Mouse (Mus musculus): ENCODE results near the gene Armc9. TPM values are rescaled to one million over a fixed set of nuclear protein-coding genes. Genes with fewer than 3 reads are reported as not detected.

Armc9 gene
- total and polyA plus RNA-seq, 3 experiments: 7.2 to 12.0 TPM; not detected in 1

DNA sequence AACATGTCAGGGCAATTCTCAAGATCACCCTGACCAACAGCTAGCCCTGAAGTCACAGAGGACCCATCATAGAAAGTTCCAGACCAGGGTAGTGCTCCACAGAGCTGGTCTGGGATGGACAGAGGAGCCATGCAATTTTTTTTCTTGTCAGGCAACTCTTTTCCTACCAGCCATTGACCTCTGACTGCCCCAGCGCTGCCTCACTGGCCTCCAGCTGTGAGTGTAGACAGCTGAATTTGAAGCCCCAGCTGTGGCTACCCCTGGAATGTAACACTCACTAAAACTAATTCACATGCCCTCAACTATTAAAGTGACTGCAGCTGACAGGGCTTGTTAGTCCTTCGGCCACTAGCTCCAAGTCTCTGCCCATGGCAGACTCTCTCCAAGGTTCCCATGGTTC is 145.5 kb downstream of the Armc9 start:
- DNase-seq (ENCODE audit: low read depth, low spot score): no peak
- Histone ChIP-seq H3K4me1 (ENCODE audit: control insufficient read depth in 1 of 2, insufficient read depth in 2 of 2, low read length in 2 of 2) (no peaks in the 10 kb centered on the region), H3K9ac (ENCODE audit: control insufficient read depth, low read depth, low read length, poor library complexity, severe bottlenecking) (no peak overlapping the region), H3K27me3 (ENCODE audit: control insufficient read depth in 1 of 2, insufficient read depth in 2 of 2, low read length in 2 of 2) (peaks cover 0 to 4% of the 10 kb centered on the region in 2 experiments; a peak in 1 of 4 replicates), H3K9me3 (replicated peaks; ENCODE audit: insufficient read depth, low read length) (no peaks in the 10 kb centered on the region), H3K27ac (ENCODE audit: control insufficient read depth, low read depth, low read length) (no peak overlapping the region), H3K36me3 (ENCODE audit: control insufficient read depth in 1 of 2, insufficient read depth in 2 of 2, low read length in 2 of 2) (no peaks in the 10 kb centered on the region), H3K79me2 (ENCODE audit: control insufficient read depth, insufficient read depth, low read length, poor library complexity) (no peaks in the 10 kb centered on the region), H3K4me3 (ENCODE audit: control insufficient read depth in 1 of 2, insufficient read depth in 1 of 2, low read depth in 2 of 2, low read length in 2 of 2) (no peak overlapping the region)
- TF ChIP-seq MYC (IDR thresholded peaks at IDR 0.05; ENCODE audit: low read depth, low read length) (no peak), SIN3A (IDR thresholded peaks at IDR 0.05; ENCODE audit: low read length) (no peak), MAX (IDR thresholded peaks at IDR 0.05; ENCODE audit: low read length) (no peak), EP300 (IDR thresholded peaks at IDR 0.05; ENCODE audit: low read depth in 1 of 2, low read length in 2 of 2) (no peak), HCFC1 (IDR thresholded peaks at IDR 0.05; ENCODE audit: low read depth, low read length) (no peak), JUND (IDR thresholded peaks at IDR 0.05; ENCODE audit: low read depth, low read length) (no peak), ZMIZ1 (IDR thresholded peaks at IDR 0.05; ENCODE audit: low read depth, low read length) (no peak), TCF12 (IDR thresholded peaks at IDR 0.05; ENCODE audit: low read depth, low read length) (no peak)

- DNase-seq (ENCODE audit: low read depth, low spot score): no peak
- no peak for TF ChIP-seq GABPA (IDR thresholded peaks at IDR 0.05; ENCODE audit: low read depth, low read length)
- no peaks in the 10 kb centered on the region for H3K4me1 ChIP-seq (ENCODE audit: control insufficient read depth in 1 of 2, insufficient read depth in 2 of 2, low read length in 2 of 2)
- H3K27me3 ChIP-seq (ENCODE audit: control insufficient read depth in 1 of 2, insufficient read depth in 2 of 2, low read length in 2 of 2): peaks cover 0 to 4% of the 10 kb centered on the region in 2 experiments; a peak in 1 of 4 replicates
- no peaks in the 10 kb centered on the region for H3K36me3 ChIP-seq (ENCODE audit: control insufficient read depth in 1 of 2, insufficient read depth in 2 of 2, low read length in 2 of 2)
- H3K9ac ChIP-seq (ENCODE audit: control insufficient read depth, low read depth, low read length, poor library complexity, severe bottlenecking): no peak overlapping the region
- H3K9me3 ChIP-seq (replicated peaks; ENCODE audit: insufficient read depth, low read length): no peaks in the 10 kb centered on the region
- no peak overlapping the region for H3K4me3 ChIP-seq (ENCODE audit: control insufficient read depth in 1 of 2, insufficient read depth in 1 of 2, low read depth in 2 of 2, low read length in 2 of 2)
- no peak overlapping the region for H3K27ac ChIP-seq (ENCODE audit: control insufficient read depth, low read depth, low read length)
- no peaks in the 10 kb centered on the region for H3K79me2 ChIP-seq (ENCODE audit: control insufficient read depth, insufficient read depth, low read length, poor library complexity)
These were observed 146.2 kb downstream of the Armc9 start for GRCm38 (mm10) chr1:86300731-86301130.

- Histone ChIP-seq H3K4me3 (ENCODE audit: control insufficient read depth in 1 of 2, insufficient read depth in 1 of 2, low read depth in 2 of 2, low read length in 2 of 2) (no peak overlapping the region), H3K9ac (ENCODE audit: control insufficient read depth, low read depth, low read length, poor library complexity, severe bottlenecking) (no peak overlapping the region), H3K27ac (ENCODE audit: control insufficient read depth, low read depth, low read length) (no peak overlapping the region), H3K36me3 (ENCODE audit: control insufficient read depth in 1 of 2, insufficient read depth in 2 of 2, low read length in 2 of 2) (no peaks in the 10 kb centered on the region), H3K4me1 (ENCODE audit: control insufficient read depth in 1 of 2, insufficient read depth in 2 of 2, low read length in 2 of 2) (no peaks in the 10 kb centered on the region), H3K79me2 (ENCODE audit: control insufficient read depth, insufficient read depth, low read length, poor library complexity) (no peaks in the 10 kb centered on the region), H3K9me3 (replicated peaks; ENCODE audit: insufficient read depth, low read length) (no peaks in the 10 kb centered on the region), H3K27me3 (ENCODE audit: control insufficient read depth in 1 of 2, insufficient read depth in 2 of 2, low read length in 2 of 2) (peaks cover 0 to 4% of the 10 kb centered on the region in 2 experiments; a peak in 1 of 4 replicates)
- DNase-seq (ENCODE audit: low read depth, low spot score): no peak
- TF ChIP-seq CTCF (IDR thresholded peaks at IDR 0.05 in 2 of 3, conservative IDR thresholded peaks at IDR 0.05 in 1 of 3; ENCODE audit: control insufficient read depth in 1 of 3, insufficient read depth in 1 of 3, low read depth in 2 of 3, low read length in 3 of 3, poor library complexity in 1 of 3, severe bottlenecking in 1 of 3) (peak in 2 of 3 experiments; percentile 22 to 38; a peak in 3 of 6 replicates), EP300 (IDR thresholded peaks at IDR 0.05; ENCODE audit: low read depth in 1 of 2, low read length in 2 of 2) (no peak), NRF1 (IDR thresholded peaks at IDR 0.05; ENCODE audit: insufficient read depth, low read depth, low read length, poor library complexity, severe bottlenecking) (no peak), ETS1 (IDR thresholded peaks at IDR 0.05; ENCODE audit: low read depth, low read length) (no peak), RAD21 (IDR thresholded peaks at IDR 0.05; ENCODE audit: low read depth, low read length) (peak; percentile 40), SMC3 (IDR thresholded peaks at IDR 0.05; ENCODE audit: low read depth, low read length) (peak; percentile 34), ZKSCAN1 (IDR thresholded peaks at IDR 0.05; ENCODE audit: low read depth, low read length) (no peak)
These were observed 146.9 kb downstream of the Armc9 start for GRCm38 (mm10) chr1:86301221-86302091.
